Mouse (Mus musculus) large intestine, adult 2 months (tissue): ENCODE data around the gene Pgp. TPM values are rescaled to one million over a fixed set of nuclear protein-coding genes. Genes with fewer than 3 reads are reported as not detected.
"Not testable (repeated sequence)": the region's sequence is repeated elsewhere in the genome, so short reads cannot be mapped to it uniquely, and the experiment has no call there.

Source experiments
- DNase-seq: peaks from one replicate; pipeline ENCODE4 v3.0.0-alpha.2; 2012; ENCODE audit warnings: low read depth, low spot score
- WGBS: fragments of 180-500 bp; shearing (Covaris S2); methylation state at CpG from one replicate; pipeline ENCODE4 v1.1.7; 2018; 5-methylcytosine and 5-hydroxymethylcytosine counted together
- polyA plus RNA-seq: library from polyadenylated mRNA; depleted of rRNA; stranded (reverse); fragments of >200 nt; gene quantifications from 2 replicates; pipeline ENCODE4 v1.2.3, GENCODE M21; 2012; rRNA removed

Gene Pgp
- 82.9 and 90.7 TPM in 2 replicates for polyA plus RNA-seq

- WGBS = 1% methylated on average over 75 of the region's 75 CpGs
Measured at GRCm38 (mm10) chr17:24469910-24470602, at the start of gene Pgp, which contains the start of gene E4f1. TSS of gene Pgp (plus strand) at chr17:24470392. TSS of gene E4f1 (minus strand) at chr17:24470313.

GRCm38 (mm10) chr17:24423114-24423513, 47.1 kb upstream of the Pgp start:
- 80% methylated on average over 4 of the region's 4 CpGs for WGBS
- no peak for DNase-seq

More at GRCm38 (mm10) chr17:24469910-24470602, at the start of gene Pgp, which contains the start of gene E4f1:
- peak; percentile 87 for DNase-seq

DNA sequence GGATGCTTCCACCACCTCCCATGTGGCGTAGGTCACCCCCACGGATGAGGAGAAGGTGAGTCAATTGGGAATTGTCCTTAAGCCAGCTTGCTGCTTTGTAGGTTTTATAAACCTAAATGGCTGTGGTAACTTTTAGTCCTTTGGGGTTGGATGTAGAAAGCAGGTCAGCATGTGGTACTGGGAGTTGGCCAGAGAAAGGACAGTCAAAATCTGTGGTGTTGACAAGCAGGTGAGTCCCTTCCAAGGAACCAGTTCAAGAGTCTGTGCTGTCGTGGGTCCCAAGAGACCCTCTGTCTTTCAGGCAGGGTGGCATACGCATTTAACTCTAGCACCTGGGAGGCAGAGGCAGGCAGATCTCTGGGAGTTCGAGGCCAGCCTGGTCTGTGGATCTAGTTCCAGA, 45.7 kb upstream of the Pgp start:
- no peak for DNase-seq
- WGBS = 89% methylated on average over 5 of the region's 5 CpGs

DNA sequence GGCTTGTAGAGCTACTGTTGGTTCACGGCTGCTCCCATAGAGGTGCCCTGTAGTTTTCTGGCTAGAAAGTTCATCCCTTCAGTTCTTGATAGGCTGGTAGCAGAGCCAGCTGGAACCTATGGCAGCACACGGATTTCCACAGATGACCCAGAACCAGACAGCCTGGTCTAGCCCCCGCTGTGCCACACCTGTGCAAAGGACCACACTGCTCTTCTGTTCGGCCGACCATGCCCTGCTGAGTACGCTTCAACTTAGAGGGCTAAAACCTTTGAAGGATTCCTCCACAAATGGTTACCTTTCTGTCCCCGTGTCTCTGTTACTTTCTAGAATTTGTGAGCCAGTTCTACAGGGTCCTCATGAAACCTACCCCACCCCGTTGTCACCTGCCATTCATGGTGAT, 44.9 kb upstream of the Pgp start:
- DNase-seq = not testable (repeated sequence)

GRCm38 (mm10) chr17:24425905-24426304, 44.3 kb upstream of the Pgp start:
- DNase-seq = no peak
- 42% methylated on average over 7 of the region's 7 CpGs for WGBS

More for the DNA sequence above, 44.9 kb upstream of the Pgp start:
- WGBS = 38% methylated on average over 6 of the region's 8 CpGs

DNA sequence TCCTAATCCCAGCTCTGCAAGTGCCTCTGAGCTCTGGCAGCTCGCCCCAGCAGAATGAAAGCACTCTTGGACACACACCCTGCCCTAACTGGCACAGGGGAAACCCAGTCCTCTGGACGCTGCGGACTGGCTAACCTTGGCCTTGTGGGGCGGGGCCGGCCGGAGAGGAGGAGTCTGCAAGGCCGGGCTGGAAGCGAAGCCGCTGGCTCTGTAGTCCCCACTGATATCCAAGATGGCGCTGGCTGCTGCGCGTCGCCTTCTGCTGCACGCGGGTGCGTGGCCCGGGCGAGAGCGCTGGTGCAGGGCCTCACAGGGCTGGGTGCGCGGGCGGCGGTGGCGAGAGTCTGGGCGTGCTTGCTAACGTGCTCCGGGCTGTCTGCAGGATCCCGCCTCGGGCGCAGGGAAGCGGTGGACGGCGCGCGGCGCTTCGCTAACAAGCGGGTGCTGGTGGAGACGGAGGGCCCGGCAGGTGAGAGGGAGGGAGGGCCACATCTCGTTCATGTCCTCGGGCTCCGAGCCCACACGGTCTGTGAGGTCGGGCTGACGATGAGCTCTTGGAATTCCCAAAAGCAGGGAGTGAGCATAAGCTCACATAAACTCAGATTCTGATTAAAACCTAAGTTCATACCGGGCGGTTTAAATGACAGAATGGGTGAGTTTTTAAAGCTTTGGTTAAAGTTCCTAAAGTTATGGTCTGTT, 43.6 kb upstream of the Pgp start, which contains the start of gene Eci1:
Gene Eci1 (plus strand): TSS at position 171 of the 699 bp plus-strand sequence.
- peak; percentile 94 for DNase-seq
- WGBS = under 1% methylated on average over 48 of the region's 48 CpGs

DNA sequence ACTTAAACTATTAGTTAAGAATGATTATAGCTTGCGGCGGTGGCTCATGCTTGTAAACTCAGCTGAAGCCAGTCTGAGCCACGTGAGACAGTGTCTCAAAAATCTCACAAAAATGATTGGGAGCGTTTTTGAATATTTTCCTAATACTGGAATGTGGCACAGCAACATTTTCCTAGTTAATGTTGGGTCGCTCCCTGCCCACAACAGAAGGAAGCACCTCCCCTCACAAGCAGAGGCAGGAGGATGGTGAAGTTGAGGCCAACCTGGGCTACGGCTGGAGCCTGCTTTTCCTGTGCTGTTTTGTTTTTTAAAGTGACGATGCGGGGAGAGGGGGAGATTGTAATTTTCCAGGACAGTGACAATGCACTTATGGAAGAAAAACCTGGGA, 43.0 kb upstream of the Pgp start:
- no peak for DNase-seq
- 2% methylated on average over 8 of the region's 8 CpGs for whole genome bisulfite sequencing

DNA sequence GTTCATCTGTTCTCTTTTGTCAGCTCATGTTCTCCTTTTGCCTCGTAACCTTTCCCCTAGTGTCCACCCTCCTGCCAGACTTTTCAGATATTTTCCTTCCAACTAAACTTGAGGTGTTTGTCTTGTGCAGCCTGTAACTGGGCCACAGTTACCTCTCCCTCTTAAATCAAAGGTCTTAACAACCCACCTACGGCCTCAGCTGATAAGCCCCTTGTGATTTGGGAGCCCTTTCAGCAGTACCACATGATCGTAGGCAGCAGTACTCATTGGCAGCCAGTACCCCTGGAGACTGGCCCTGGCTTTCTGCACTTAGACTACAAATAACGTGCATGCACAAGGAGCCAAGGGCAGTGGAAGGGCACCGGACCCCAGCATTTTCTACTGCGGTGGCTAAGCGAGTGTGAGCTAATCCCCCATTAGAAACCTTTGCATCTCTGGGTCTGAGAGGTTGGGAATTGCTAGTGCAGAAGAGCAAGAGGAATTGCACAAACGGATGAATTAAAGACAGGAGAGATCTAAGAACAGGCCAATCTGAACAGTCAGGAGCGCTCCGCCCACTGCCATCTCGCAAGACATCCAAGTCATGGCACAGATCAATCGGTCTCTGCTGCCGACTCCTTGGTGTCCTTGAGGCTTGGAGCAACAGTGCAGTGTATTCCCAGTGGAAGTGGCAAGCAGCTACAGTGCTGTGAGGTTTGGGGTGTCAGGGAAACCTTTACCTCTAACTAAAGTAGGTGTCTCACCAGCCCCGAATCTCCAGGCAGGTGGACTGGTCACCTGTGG, 40.8 kb upstream of the Pgp start:
- 66% methylated on average over 14 of the region's 14 CpGs for WGBS
- no peak for DNase-seq

DNA sequence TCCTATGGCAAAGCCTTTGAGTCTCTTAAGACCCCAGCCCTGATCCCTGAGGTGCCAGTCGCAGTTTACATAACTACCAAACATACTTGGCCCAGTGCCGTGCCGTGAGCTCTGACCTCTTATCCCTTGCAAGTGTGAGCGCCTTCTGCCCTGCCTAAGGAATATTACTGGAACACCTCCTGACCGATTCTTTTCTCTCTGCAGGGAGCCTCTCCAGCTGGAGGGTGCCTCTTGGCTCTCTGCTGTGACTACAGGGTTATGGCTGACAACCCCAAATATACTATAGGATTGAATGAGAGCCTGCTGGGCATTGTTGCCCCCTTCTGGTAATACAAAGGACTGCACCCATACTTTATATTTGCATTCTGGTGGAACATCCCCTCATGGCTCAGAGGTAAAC, 33.2 kb upstream of the Pgp start:
- WGBS = 74% methylated on average over 5 of the region's 5 CpGs
- no peak for DNase-seq

DNA sequence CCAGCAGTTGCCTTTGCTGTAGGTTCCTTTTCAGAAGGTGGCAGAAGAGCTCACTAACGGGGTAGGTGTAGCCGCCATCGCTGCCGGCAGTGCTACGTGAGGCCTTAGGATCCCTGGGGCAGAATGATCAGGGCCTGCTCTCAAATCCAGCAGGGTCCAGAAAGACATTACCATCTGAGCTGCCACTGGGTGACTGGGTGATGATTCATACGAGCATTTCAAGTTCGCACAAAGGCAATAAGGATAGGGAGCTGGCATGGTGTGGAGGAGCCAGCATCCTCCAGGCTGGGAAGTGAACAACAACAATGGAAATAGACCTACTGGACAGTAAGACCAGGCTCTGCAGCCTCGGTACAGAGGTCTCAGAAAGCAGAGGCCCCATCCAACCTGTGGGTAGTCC, 29.8 kb upstream of the Pgp start:
- no peak for DNase-seq
- 89% methylated on average over 8 of the region's 8 CpGs for WGBS

GRCm38 (mm10) chr17:24441148-24441547, 29.0 kb upstream of the Pgp start:
- no peak for DNase-seq
- WGBS = 43% methylated on average over 2 of the region's 2 CpGs

GRCm38 (mm10) chr17:24442107-24442506, 28.1 kb upstream of the Pgp start:
- DNase-seq = no peak
- WGBS = 51% methylated on average over 14 of the region's 14 CpGs

- WGBS = 52% methylated on average over 7 of the region's 7 CpGs
- DNase-seq = no peak
Measured at GRCm38 (mm10) chr17:24442632-24443155, 27.5 kb upstream of the Pgp start, which contains the start of gene Dnase1l2. TSS of gene Dnase1l2 (minus strand) at chr17:24443105.

GRCm38 (mm10) chr17:24443409-24443808, 26.8 kb upstream of the Pgp start:
- DNase-seq = no peak
- 77% methylated on average over 4 of the region's 4 CpGs for WGBS

- 93% methylated on average over 8 of the region's 8 CpGs for WGBS
- no peak for DNase-seq
Measured at GRCm38 (mm10) chr17:24446590-24446989, 23.6 kb upstream of the Pgp start.

DNA sequence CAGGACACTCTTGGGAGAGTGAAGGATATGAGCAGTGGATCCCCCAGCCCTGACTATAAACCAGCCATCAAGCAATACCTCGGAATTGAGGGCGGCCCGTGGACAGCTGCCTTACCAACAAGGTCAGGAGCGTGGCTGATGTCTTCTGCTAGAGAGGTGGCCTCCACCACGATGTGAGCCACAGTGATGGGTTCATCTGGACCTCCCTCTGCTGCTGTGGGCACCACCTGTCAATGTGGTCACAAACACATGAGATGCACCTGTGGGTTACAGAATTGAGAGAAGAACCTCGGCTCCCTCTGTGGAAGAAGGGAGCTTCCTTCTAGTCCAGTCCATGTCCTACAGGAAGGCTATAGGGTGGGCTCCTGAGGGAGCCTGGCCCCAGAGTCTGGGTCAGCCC, 20.7 kb upstream of the Pgp start:
- WGBS = 87% methylated on average over 6 of the region's 6 CpGs
- no peak for DNase-seq

DNA sequence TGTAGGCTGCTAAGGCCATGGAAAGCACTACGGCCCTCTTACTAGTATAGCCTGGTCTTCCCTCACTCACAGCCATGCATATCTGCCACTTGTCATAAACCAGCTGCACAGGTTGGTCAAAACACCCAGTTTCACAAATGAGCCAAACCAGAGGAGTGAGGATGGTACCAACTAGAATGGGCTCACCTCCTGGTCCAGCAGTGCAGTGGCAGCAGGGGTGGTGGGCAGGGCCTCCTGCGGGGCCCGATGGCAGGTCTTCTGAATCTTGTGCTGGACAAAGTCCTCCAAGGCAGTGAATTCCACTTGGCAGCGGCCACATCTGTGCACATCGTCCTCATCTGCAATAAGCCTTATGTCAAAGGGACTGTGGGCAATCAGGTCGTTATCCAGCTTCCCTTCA, 19.0 kb upstream of the Pgp start:
- WGBS = 76% methylated on average over 6 of the region's 6 CpGs
- DNase-seq = no peak

DNA sequence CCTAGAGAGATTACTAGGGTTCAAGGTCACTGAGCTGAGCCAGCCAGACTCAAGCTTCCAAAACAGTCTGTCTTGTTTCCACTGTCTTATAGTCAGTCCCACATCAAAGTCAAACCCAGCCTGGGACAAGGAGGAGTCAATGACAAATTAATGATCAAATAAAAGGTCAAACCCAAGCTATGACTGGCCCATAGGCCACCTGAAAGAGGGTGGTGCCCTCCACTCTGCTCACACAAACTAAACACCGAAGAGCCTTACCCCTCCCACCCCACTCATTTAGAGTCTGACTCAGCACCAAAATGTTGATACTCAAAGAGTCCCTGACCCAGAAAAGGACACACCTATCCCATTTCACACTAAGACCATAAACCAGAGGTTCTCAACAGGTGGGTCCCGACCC, 16.8 kb upstream of the Pgp start:
- WGBS = 22% methylated on average over 2 of the region's 2 CpGs
- DNase-seq = no peak

DNA sequence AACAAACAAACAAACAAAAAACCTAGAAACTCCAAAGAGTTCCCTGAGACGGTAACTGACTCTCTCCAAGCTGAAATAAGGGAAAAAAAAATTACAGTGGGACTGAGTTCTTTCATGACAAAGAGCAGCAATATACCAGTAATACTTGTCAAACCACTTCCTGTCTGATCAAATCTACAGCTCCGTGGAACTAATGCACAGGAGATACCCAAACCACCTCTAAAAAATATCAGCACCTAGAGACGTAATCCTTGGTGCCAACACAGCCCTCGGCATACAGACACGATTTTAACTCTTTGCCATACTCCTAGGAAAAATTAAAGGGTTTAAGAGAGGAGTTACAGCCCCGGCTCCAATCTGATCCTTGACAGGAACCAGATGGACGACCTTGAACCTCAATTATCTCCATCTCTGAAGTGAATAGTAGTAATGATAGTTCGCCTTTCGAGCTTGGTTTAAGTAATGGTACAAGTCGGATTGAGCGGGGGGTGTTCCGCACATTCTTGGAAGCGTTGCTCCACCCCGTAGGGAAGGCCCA, 15.9 kb upstream of the Pgp start:
- WGBS = 1% methylated on average over 14 of the region's 14 CpGs
- no peak for DNase-seq
